Mouse (Mus musculus) brain, embryonic 14.5 days (tissue): Measurements from ENCODE around the gene Tarbp2.

ENCODE experiments used
- CTCF ChIP-seq: fragments of 200-500 bp; IDR thresholded peaks from 2 replicates; pipeline ENCODE4 v1.5.1; 2012; ENCODE audit warnings: inconsistent platforms, mild to moderate bottlenecking, moderate library complexity, borderline replicate concordance; ENCODE audit not compliant: insufficient read depth, insufficient read length; ENCODE audit errors: extremely low read depth
- POLR2A ChIP-seq: fragments of 200-500 bp; IDR thresholded peaks from 2 replicates; pipeline ENCODE4 v1.6.1; 2012; ENCODE audit warnings: mild to moderate bottlenecking, inconsistent platforms, borderline replicate concordance; ENCODE audit not compliant: poor library complexity, insufficient read depth, insufficient read length, severe bottlenecking; ENCODE audit errors: extremely low read depth

DNA sequence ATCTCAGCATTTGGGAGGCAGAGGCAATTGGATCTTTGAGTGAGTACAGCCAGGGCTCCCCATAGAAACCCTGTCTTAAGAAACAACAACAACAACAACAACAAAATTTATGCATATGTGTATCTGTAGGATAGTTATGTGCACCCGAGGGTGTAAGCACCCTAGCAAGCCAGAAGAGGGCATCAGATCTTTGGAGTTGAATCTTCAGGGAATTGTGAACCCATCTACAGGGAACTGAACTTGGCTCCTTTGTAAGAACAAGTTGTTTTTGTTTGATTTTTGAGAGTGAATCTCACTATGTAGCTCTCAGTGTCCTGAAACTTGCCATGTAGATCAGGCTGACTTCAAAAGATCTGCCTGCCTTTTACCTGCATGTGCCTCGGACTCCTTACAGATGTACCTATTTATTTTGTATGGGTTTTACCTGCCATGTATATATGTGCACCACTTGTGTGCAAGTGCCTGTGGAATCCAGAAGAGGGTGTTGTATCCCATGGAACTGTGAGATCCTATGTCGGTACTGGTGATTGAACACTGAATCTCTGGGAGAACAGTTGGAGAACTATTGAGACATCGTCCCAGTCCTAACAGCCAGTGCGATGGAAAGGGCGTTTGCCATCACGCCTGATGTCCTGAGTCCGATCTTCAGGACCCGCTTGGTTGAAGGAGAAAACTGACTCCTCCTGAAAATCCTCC is 49.2 kb upstream of the Tarbp2 start:
- TF ChIP-seq CTCF: no peak
- no peak for TF ChIP-seq POLR2A
